Mouse (Mus musculus): ENCODE results near the gene Unkl.
"Not testable (repeated sequence)": the region's sequence is repeated elsewhere in the genome, so short reads cannot be mapped to it uniquely, and the experiment has no call there.

Gene Unkl

DNA sequence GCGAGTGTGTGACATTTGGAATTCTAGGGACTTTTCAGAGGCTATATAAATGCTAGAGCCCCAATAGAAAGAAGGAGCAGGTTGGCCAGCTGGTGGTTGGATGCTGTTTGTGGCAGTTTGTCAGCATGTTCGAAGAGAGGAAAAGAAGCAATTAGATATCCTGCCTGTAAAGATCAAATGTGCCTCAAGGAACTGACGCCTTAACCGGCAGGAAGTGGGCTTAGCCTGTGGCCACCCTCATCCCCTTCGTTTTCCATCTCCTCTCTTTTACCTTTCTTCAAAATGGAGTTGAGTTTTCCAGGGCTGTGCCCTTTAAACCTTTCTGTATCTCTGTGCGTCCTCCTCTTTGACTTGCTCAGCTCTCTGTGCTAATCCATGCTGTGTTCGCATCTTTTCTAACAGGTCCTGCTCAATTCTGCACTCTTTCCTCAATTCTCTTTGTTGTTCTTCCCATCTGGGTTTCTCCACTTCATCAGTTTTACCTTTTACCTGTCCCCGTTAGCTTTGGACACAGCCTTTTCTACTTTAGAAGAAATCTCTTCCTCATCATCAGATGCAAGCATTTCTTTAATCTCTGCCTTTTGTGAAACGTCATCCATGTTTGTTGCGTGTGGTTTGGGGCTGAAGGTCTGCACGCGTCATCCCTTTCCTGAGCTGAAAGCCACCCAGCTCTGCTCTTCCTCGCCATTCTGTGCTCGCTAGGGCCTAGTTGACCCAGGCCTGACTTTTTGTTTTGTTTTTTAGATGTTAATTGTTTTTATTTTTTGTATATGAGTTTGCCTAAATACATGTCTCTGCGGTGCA, 31.5 kb downstream of the Unkl start:
- DNase-seq (ENCODE audit: low spot score), result no peak

DNA sequence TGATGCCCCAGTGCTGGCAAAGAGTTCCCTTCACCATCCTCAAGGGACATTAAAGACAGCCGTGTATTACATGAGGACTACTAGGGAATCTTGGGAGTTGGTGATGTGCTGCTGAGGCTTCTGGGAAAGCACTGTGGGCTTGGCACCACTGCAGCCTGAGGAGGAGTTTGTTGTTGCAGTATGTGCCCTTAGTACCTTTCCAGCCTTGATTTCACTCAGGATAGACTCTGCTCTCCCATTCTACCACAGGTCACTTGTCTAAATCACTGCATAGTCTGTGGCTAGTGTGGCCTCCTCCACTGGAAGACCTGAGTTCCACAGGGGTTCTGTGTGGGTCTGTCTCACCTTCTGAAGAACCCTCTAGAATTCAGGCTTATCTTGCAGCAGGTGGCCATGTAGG, 32.5 kb downstream of the Unkl start:
- no peak for DNase-seq (ENCODE audit: low spot score)

DNA sequence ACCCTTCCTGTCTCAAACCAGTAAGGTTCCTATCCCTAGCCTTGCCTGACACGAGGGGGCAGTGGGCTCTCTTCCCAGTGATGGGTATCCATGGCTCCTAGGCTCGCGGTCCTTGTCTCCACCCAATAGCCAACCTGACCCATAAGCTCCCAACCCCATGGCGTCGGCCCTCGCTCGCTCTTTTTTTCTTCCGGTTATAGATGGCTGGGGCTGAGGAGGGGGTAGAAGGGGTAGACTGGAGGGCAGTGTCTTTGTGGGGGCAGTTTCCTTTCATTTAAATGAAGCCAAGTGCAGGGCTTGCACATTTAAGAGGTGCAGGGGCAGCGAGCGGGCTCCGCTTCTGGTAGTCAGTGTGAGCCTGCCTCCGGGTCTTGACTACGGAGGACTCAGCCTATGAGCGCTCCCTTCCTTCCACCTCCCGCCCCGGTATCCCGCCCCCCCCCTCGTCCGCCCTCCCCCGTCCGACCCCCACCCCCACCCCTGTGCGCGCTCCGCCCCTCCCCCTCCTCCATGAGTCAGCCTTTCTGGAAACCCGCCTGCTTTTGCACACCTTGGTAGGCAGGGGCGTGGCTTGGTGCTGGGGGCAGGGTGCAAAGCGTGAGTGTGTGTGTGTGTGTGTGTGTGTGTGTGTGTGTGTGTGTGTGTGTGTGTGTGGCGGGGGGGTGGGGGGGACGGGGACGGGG, 33.8 kb downstream of the Unkl start:
- peak; percentile 36 for DNase-seq (ENCODE audit: low spot score)

DNA sequence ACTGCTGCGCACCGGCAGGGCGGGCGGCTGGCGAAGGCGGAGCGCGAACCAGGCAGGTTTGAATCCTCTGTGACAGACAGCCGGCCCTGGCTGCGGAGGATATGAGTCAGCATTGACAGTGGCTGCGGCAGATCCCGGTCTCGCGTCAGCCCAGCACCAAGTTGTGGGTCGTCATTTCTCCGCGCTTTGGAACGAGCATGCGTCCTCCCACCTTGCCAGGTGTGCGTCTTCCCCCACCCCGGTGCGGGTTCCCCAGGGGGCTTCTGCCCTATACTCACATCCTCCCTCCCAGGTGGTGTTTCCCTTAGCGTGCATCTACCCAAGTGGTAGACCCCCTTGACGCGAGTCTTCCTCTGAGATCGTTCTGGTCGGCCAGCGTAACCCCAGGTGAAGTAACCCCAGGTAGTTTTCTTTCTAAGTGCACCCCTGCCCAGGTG, 34.3 kb downstream of the Unkl start:
- DNase-seq (ENCODE audit: low spot score), result not testable (repeated sequence)

DNA sequence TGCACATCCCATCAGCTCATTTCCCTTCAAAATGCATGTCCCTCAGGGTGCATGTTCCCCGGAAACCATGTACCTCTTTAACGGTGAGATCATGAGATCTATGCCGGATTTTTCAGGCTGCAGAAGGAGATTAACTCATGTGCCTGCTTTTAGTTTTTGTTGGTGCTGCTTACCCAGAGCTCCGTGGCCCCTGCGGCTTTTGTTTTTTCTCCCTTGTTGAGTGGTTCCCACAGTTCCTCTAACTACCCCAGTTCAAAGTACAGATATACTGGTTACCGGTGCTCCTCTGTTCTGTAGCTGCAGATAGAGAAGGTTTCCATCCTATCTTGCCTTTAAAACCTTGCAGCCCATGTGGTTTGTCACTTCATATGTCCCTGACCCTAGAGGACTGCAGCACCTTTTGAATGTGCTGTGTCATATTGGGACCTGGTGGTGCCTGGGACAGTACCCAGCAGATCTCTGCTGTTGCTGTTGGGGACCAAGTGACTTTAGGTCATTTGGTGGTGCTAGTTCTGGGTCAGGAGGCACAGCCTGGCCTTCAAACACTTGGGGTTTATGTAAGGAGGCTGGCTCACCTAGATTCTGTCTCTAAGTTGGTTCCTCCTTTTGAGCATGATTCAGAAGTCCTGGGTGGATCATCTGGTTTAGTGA, 34.9 kb downstream of the Unkl start:
- DNase-seq (ENCODE audit: low spot score), result no peak

DNA sequence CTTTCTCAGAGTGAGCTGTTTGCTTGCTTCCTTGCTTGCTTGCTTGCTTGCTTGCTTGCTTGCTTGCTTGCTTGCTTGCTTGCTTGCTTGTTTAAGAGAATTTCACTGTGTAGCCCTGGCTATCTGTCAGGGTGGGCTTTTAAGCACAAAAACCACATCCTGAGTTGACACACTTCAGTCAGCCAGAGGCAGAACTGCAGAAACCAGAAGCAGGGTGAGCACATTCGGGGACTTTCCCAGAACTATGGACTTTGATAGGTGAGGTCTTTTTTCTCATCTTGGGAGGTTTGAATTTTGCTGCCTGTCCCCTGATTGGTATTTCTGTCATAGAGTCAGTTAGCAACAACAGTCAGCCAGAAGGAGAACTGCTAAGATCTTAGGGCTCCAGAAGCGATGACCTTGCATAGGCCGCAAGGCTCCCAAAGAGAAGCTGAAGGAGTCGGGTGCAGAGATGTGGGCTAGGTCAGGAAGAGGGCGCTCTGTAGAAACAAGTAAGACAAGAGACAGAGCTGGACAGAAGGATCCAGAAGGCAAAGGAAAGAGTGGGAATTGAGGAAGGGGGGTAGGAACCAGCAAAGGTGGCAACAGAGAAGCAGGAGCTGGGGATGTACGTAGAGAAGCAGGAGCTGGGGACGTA, 36.5 kb downstream of the Unkl start:
- no peak for DNase-seq (ENCODE audit: low spot score)

DNA sequence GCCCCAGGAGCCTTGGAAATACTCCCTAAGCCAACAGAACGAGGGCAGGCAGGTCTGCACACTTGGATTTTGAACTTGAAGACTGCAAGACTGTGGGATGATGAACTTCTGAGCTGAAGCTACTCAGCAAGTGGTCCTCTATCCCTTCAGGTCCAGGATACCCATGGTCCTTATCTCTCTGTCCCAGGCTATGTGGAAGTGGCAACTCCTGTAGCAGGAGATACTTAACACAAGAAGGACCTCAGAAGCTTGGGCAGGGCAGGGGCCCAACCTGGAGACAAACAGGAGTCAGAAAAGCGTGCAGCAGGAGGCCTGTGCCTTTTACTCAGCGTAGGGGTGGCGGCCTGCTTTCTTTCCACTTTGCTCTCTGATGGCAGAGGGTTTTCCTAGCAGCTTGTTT, 37.5 kb downstream of the Unkl start:
- DNase-seq (ENCODE audit: low spot score), result no peak

DNA sequence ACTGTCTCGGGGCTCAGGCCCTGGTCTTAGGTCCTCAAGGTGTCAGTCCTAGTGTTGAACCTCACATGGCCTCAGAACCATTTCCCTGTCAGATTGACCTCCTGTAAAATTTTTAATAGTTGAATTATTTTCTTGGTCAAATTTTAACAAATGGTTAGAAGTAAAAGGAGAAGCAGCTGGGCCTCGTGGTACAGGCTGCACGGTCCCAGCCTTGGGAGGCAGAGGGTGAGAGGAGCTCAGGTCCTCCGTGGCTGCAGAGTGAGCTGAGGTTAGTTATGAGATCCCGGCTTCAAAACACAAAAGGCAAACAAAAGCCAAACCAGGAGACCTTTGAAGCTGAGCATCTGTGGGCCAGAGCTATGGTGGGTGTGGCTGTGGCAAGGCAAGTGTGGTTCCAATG, 39.8 kb downstream of the Unkl start:
- no peak for DNase-seq (ENCODE audit: low spot score)

DNA sequence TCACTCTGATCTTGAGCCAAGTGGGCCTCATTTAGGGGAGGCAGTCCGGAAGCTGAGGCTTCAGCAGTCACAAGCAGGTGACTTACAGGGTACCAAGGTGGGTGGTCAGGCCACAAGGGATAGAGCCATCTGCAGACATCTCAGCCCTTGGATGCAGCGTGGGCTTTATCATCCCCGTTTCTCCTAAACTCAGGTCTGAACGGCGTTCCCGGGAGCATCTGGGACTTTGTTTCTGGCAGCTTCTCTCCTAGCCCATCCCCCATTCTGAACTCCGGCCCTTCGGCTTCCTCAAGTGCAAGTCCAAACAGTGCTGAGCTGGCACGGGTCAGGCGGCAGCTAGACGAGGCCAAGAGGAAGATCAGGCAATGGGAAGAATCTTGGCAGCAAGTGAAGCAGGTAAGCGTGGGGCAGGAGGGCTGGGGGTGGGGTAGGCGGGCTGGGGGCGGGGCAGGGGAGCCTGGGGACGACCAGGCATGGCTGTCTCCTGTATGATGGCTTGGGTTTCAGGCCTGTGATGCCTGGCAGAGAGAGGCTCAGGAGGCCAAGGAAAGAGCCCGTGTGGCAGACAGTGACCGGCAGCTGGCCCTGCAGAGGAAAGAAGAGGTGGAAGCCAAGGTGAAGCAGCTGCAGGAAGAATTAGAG, 41.9 kb downstream of the Unkl start:
- DNase-seq (ENCODE audit: low spot score), result not testable (repeated sequence)

DNA sequence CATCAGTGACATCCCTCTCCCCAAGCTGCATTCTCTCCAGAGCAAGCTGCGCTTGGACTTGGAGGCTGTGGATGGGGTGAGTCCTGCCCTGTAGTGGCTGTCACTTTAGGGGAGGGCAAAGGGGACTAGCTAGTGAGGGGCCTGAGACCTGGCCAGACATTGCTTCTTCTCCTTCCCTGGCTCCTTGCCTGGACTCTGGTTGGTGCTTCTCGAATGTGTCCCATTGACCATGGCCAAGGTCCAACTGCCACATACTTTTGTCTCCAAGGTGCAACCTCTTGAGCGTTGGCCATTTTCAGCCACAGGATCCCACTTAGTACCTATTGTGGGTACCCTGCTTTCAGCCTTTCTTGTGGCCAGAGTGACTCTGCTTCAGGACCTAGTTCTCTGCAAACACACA, 42.5 kb downstream of the Unkl start:
- no peak for DNase-seq (ENCODE audit: low spot score)

DNA sequence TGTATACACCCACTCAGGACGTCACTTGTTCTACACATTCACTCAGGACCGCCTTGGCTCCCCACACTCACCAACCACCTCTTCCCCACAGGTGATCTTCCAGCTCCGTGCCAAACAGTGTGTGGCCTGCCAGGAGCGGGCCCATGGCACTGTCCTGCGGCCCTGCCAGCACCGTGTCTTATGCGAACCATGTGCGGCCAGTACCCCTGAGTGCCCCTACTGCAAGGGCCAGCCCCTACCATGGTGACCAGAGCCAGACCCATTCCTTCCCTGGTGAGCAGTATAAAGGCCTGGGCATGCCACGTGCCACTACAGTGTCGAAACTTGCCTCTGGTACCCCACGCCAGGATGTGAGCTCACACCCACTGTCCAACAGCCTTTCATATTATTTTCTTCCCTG, 43.4 kb downstream of the Unkl start:
- DNase-seq (ENCODE audit: low spot score), result not testable (repeated sequence)

DNA sequence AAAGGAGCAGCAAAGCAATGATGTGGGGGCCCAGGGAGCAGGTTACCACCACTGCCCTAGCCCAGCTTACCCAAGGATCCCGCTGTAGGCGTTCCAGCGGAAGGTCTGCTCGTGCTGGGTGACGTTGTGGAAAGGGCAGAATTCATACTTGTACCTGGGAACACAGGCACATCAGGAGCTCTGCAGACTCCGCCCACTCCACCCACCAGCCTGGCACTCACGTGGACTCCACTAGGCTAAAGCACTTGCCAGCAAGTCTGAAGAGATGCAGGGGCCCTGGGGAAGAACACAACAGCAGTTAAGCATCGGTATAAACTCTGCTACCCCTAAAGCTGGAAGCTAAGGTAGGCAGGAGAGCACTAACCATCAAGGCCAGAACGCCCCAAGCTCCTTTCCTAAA, 47.4 kb downstream of the Unkl start:
- DNase-seq (ENCODE audit: low spot score), result no peak

DNA sequence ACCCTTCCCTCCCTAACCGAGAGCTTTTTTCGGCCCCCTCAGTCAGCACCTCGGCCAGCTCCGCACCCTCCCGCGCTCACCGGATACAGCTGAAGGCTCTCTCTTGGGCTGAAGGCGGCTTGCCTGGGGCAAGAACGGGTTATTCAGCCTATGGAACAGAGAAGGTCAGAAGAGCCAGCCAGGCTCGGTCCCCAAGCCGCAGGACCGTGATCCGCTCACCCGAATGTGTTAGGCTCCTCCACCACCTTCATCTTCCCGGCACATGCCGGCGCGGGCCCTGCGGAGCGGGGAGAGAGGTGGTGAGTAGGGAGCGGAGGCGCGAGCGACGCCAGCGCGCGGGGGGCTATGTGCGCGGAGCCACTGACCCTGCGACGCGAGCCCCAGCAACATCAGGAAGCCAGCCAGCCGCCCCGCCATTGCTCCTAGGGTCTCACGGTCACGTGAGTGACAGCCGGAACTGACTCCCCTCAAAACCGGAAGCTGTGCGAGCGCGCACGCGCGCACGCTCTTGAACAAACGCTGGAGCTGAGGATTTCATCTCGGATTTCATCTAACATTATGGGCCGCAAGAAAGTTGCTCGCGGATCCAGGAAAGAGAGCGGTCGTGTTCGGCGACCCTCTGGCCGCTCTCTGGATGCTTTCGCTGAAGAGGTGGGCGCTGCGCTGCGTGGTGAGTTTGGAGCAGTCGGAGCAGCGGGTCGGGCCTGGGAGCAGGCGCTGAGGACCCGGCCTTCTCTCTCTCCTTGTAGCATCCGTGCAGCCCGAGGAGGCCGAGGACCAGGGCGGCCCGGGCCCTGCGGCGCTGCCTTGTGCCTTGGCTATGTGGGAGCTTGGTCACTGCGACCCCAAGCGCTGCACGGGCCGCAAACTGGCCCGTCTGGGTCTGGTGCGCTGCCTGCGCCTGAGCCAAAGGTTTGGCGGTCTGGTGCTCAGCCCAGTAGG, 51.8 kb downstream of the Unkl start, which contains the start of the genes Gnptg and Tsr3:
Gnptg (minus strand) TSS at position 430 of the 942 bp plus-strand sequence.
Tsr3 (plus strand) TSS at position 476 of the 942 bp plus-strand sequence.
- peak; percentile 90 for DNase-seq (ENCODE audit: low spot score)

DNA sequence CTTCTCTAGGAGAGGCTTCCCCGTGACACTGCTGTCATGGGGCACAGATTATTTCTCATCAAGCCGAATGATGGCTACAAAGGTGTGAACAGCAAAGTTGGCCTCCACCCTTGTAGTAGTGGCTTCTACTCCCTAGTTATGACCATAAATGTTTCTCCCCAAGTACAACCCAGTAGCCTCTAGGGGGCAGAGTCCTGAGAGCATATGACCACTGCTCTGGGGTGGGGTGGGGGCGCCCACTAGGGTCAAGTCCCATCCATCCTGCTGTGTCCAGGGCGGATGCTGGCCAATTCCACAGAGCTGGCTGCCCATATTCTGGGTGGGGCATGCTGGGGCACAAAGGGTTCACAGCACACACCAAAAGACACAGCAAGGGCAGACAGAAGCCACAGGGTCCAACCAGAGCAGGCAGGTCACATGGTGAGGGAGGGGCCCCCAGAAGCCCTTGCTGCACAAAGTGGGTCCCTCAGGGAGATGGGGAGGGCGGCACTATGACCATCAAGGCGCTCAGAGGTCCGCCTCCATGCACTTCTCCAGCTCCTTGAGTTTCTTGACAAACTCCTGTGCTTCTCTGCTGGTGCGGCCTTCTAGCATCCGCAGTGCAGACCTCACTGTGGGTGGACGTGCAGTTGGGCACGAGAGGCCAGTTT, 55.1 kb downstream of the Unkl start:
- DNase-seq (ENCODE audit: low spot score), result no peak

DNA sequence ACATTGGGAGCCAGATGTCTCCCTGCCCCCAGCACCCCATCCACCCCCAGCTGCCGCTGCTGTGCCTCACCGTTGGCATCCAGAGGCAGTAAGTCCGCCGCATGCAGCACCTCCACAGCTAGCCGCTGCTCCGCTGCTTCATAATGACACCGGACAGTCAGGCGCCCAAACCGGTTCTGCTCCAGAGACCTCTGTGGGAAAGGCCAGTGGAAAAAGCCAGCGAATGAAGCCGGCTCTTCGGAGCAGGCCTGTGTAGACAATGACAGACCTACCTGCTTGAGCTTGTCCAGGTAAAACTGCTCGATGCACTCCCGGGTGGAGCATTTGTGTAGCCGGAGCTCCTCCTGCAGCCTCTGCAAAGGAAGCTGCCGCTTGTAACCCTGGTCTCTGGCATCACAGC, 56.0 kb downstream of the Unkl start:
- no peak for DNase-seq (ENCODE audit: low spot score)

DNA sequence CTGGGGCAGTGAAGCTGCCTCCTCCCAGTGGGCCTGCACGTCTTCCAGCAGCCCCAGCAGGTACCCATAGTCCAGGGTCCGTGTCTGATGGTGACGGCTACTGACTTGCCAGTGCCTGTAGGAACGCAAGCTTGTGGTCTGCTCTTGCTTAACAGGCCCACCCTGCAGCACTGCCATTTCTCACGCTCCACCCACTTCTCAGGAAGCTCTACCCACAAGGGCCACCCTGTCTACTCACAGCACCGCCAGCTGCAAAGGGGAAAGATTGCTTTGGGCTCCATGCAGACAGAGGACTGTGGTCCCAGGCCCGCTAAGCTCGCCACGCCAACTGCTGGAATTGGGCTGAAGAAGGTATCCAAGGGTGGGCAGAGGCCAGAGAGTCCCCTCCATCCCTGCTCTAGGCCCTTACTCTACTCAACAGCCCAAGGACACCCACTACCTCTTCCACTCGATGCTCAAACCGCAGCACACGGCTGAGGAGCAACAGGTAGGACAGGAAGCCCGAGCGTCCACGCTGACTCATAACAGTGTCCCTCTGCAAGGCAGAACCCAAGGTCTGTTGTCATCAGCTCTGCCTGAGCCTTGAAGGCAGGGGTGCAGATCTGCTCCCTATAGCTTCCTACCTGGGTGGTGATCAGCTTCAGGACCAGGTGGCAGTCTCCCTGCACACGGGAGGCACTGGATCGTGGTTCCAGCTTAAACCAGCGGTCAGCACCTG, 60.0 kb downstream of the Unkl start:
- no peak for DNase-seq (ENCODE audit: low spot score)

DNA sequence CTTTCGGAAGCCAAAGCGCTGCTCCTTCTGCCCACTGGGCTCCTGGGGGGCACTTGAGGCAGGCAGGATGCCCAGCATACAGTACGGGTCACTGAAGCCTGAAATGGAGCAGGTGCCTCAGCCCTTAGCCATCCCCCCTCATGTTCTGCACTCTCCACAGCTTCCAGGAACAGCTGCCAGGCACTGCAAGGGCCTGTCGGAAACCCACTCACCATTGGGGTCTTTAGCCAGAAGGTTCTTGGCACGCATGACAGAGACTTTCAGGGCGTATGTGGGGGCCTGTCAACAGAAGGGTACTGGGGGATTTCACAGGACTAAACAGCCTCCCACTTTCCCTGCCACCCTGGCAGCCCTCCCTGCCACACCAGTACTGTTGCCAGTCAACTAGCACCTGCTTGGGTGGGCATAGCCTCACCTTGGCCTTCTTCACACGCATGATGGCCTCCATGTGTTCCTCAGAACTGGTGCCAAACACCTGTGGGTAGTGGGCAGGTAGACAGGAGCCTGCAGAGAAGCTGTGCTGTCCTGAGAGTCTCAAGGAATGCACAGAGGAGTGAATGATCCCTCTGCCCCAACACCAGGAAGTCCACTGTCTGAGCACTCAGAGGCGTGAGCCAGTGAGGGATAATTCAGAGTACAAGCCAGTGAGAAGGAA, 62.1 kb downstream of the Unkl start:
- no peak for DNase-seq (ENCODE audit: low spot score)

DNA sequence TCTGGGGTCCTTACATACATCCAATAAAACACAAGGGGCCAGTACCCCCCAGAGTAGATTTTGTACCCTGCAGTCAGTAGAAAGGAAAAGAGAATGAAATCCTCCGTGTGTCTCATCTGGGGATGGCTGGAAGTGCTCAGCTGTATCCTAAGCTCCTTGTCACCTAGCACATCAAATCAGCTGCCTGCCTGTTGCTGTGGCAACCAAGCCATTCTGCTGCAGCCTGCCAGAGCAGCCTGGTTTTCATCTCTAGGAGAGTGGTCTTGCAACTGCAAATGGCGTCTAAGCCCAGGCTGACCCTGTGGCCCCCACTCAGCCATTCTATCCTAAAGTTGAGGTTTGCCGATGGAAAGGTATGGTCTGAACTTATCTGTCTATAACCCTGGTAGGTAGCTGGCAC, 64.4 kb downstream of the Unkl start:
- DNase-seq (ENCODE audit: low spot score), result peak; percentile 12

DNA sequence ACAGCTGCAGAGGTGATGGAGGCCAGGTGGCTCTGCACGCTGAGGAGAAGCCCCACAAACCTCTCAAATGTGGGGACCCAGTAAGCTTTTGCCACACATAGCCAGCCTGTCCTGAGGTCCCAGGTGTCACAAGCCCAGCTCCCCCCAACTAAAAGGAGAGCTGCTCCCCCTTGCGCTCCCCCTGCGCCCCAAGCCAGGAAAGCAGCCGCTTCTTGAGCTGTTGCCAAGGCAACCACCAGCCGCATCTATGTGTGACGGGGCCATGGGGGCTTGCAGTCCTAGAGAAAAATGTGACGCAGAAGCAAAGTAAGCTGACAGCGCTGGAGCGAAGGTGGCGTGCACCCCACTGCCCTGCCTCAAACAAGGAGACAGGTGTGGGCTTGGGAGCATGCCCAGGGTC, 65.6 kb downstream of the Unkl start:
- peak; percentile 13 for DNase-seq (ENCODE audit: low spot score)
